Mouse (Mus musculus): ENCODE measurements at regions not wholly inside any gene's neighbourhood (a gene's known extent, or its start where the extent isn't known, plus 50 kb on each side); places are given as distances from the start of the nearest gene placed in this dataset.

DNA sequence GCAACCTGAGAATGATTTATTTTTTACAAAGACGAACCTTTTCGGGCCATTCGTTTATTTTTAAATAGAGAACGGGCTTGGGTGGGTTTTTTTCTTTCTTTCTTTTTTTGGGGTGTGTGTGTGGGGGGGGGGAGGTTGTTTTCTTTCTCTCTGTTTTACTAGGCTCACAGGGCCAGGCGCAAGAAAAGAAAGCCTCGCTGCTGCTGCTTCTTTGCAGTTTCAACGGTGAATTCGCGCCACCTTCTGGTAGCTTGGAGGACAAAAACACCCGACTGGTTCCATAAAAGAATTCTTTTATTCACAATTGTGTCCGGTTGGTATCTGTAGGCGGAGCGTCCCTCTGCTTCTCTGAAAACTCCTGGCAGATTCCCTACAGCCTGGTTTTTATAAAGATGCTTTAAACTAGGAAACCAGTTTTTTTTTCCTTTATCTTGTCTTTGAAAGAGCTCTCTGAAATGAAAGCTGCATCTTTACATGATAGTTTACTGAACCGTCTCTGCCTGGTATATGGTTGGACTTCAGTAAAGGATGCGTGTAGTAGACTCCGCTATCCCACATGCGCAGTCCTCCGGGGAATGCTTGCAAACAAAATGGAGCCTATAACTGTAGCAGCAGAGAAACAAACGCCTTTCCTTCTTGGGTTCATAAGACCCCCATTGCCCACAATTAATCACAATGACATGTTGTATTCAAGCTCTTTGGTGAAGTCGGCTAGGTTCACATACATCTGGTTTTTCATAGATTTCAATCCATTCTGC, 151.9 kb downstream of the Insig2 start:
- TF ChIP-seq CTCF (IDR thresholded peaks at IDR 0.05; ENCODE audit: low read depth, low read length): no peak
- no peak for TF ChIP-seq GATA1 (IDR thresholded peaks at IDR 0.05; ENCODE audit: borderline replicate concordance, low read length)

Data from G1E (cell line).